In genomic region chr2:3726501-3727078, GRCm38 (mm10) we compare ENCODE assay signal across 8 mouse cellular contexts.
DNase-seq lines count a peak whose midpoint lies in the region; ATAC-seq and TF ChIP-seq lines count a peak whose summit lies in the region.

No protein-coding gene starts in this region.

- no peak overlapping the region for H3K9ac ChIP-seq in lung, embryonic 15.5 days
- peak overlapping the region; percentile 22; the same call in 1 of the 2 replicates for H3K9ac ChIP-seq in heart, postnatal 0 days (replicated peaks; ENCODE audit: low read depth, low read length)

- no peak overlapping the region for H3K4me3 ChIP-seq in lung, embryonic 15.5 days
- H3K4me3 ChIP-seq in heart, postnatal 0 days (ENCODE audit: low read depth, low read length): no peak overlapping the region

- no peak for TF ChIP-seq EP300 in heart, postnatal 0 days (IDR thresholded peaks at IDR 0.05; ENCODE audit: low read depth)

- H3K36me3 ChIP-seq in lung, embryonic 15.5 days: no peaks in the 10 kb centered on the region
- no peaks in the 10 kb centered on the region for H3K36me3 ChIP-seq in heart, postnatal 0 days (replicated peaks; ENCODE audit: control insufficient read depth, insufficient read depth, low read length)

- H3K4me1 ChIP-seq in lung, embryonic 15.5 days: peaks cover 22% of the 10 kb centered on the region
- peaks cover 43% of the 10 kb centered on the region for H3K4me1 ChIP-seq in heart, postnatal 0 days (ENCODE audit: control insufficient read depth, insufficient read depth)

- H3K4me2 ChIP-seq in lung, embryonic 15.5 days: peak overlapping the region; percentile 24; the same call in 1 of the 2 replicates
- peak overlapping the region; percentile 44 for H3K4me2 ChIP-seq in heart, postnatal 0 days (ENCODE audit: low read depth, low read length)

- peak overlapping the region; percentile 63 for H3K27ac ChIP-seq in lung, embryonic 15.5 days
- peak overlapping the region; percentile 70 for H3K27ac ChIP-seq in heart, postnatal 0 days (ENCODE audit: low read depth)

- ATAC-seq in lung, embryonic 15.5 days (ENCODE audit: borderline replicate concordance, extremely low read depth, low FRiP score, low TSS enrichment): no peak
- peak; percentile 85 for ATAC-seq in heart, postnatal 0 days (ENCODE audit: insufficient read depth, low read depth)

- H3K27me3 ChIP-seq in lung, embryonic 15.5 days: no peaks in the 10 kb centered on the region
- H3K27me3 ChIP-seq in heart, postnatal 0 days (ENCODE audit: control insufficient read depth, insufficient read depth, low read length): no peaks in the 10 kb centered on the region

- peak; percentile 6 for DNase-seq in cerebellum, adult 11-12 months
- no peak for DNase-seq in cerebellum, postnatal 4 days (ENCODE audit: low spot score in 2 of 2)
- DNase-seq in lung, postnatal 14 days: no peak
- peak; percentile 73 for DNase-seq in heart, postnatal 0 days (ENCODE audit: low spot score)
- peak; percentile 64 for DNase-seq in lung, postnatal 25 days (ENCODE audit: low spot score)
- no peak for DNase-seq in MN1 (ENCODE audit: low spot score)
- no peak for DNase-seq in urinary bladder, adult 2 months (ENCODE audit: low spot score)

- WGBS in lung, embryonic 15.5 days: 51% methylated on average over 13 of the region's 13 CpGs
- 40% methylated on average over 13 of the region's 13 CpGs for WGBS in heart, postnatal 0 days

- no peaks in the 10 kb centered on the region for H3K9me3 ChIP-seq in lung, embryonic 15.5 days
- H3K9me3 ChIP-seq in heart, postnatal 0 days (replicated peaks; ENCODE audit: control insufficient read depth, low read length): no peaks in the 10 kb centered on the region

- no peak for TF ChIP-seq CTCF in heart, postnatal 0 days (IDR thresholded peaks at IDR 0.05; ENCODE audit: low read depth)

Comparison
In these comparisons a context has a peak if more than half of its experiments do, and no peak if none do; other contexts are left out.
1. DNase-seq: peak in cerebellum, adult 11-12 months (single experiment), heart, postnatal 0 days (single experiment) and lung, postnatal 25 days (single experiment); none in cerebellum, postnatal 4 days (0 of 2), lung, postnatal 14 days (single experiment), MN1 (single experiment) and urinary bladder, adult 2 months (single experiment).